Comparison of ENCODE assay signal across 16 mouse cellular contexts in the genomic region with DNA sequence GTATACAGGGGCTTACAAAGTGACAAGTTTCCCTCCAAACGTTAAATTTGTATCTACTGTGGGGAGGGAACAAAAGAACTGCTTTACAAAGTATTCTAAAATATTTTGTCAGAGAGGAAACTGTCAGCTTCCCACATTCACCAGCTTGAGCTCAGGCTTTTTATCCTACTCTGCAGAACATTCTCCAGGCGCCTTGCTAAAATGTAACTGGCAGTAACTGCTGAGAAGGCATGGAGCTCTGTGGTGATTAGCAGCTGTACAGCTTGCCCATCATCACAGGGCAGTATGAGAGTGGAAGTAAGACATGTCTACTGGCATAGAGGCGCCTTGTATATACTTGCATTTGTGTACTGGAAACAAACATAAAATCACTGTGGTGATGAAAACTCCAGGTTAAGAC.
DNase-seq lines count a peak whose midpoint lies in the region; ATAC-seq and TF ChIP-seq lines count a peak whose summit lies in the region.
"Had no signal": no experiment of that assay in that cellular context is flagged by ENCODE, and none has a peak within 500 bp of the region (broad histone marks: within the 10 kb centered on the region; RNA-seq: fewer than 3 reads in every experiment).

No protein-coding gene starts in this region.

- no peaks in the 10 kb centered on the region for H3K27me3 ChIP-seq in heart, embryonic 10.5 days (ENCODE audit: insufficient read depth, poor library complexity, severe bottlenecking)
- no peaks in the 10 kb centered on the region for H3K27me3 ChIP-seq in kidney, embryonic 14.5 days (ENCODE audit: control insufficient read depth, insufficient read depth, low read length)
- no peaks in the 10 kb centered on the region for H3K27me3 ChIP-seq in midbrain, embryonic 14.5 days (ENCODE audit: control insufficient read depth, insufficient read depth, low read length)
- H3K27me3 ChIP-seq in midbrain, postnatal 0 days (ENCODE audit: insufficient read depth, low read length): no peaks in the 10 kb centered on the region
- no peaks in the 10 kb centered on the region for H3K27me3 ChIP-seq in stomach, embryonic 15.5 days (replicated peaks)
- H3K27me3 ChIP-seq: hindbrain, embryonic 15.5 days; liver, embryonic 12.5 days; midbrain, embryonic 15.5 days had no signal

- no peak overlapping the region for H3K4me2 ChIP-seq in kidney, embryonic 14.5 days (replicated peaks; ENCODE audit: low read depth, low read length)
- H3K4me2 ChIP-seq in midbrain, embryonic 14.5 days (ENCODE audit: low read length): no peak overlapping the region
- no peak overlapping the region for H3K4me2 ChIP-seq in midbrain, postnatal 0 days (ENCODE audit: low read depth, low read length, poor library complexity, severe bottlenecking)
- no peak overlapping the region for H3K4me2 ChIP-seq in stomach, embryonic 15.5 days
- H3K4me2 ChIP-seq: hindbrain, embryonic 15.5 days; liver, embryonic 12.5 days; midbrain, embryonic 15.5 days had no signal

- H3K27ac ChIP-seq in heart, embryonic 10.5 days: peak overlapping the region; percentile 62; the same call in 1 of the 2 replicates
- H3K27ac ChIP-seq in kidney, embryonic 14.5 days (ENCODE audit: low read depth, low read length): no peak overlapping the region
- no peak overlapping the region for H3K27ac ChIP-seq in midbrain, embryonic 14.5 days (replicated peaks; ENCODE audit: low read depth, low read length)
- H3K27ac ChIP-seq in midbrain, postnatal 0 days (ENCODE audit: low read depth, low read length): no peak overlapping the region
- peak overlapping the region; percentile 75 for H3K27ac ChIP-seq in stomach, embryonic 15.5 days
- H3K27ac ChIP-seq: hindbrain, embryonic 15.5 days; kidney, postnatal 0 days; liver, embryonic 12.5 days; midbrain, embryonic 15.5 days had no signal

- no peak overlapping the region for H3K4me3 ChIP-seq in heart, embryonic 10.5 days
- H3K4me3 ChIP-seq in kidney, embryonic 14.5 days (ENCODE audit: low read length): no peak overlapping the region
- H3K4me3 ChIP-seq in midbrain, embryonic 14.5 days (replicated peaks; ENCODE audit: low read depth, low read length): no peak overlapping the region
- H3K4me3 ChIP-seq in midbrain, postnatal 0 days (ENCODE audit: low read depth, low read length): no peak overlapping the region
- no peak overlapping the region for H3K4me3 ChIP-seq in stomach, embryonic 15.5 days (replicated peaks)
- H3K4me3 ChIP-seq: hindbrain, embryonic 15.5 days; liver, embryonic 12.5 days; midbrain, embryonic 15.5 days had no signal

- H3K9ac ChIP-seq in kidney, embryonic 14.5 days (ENCODE audit: low read depth, low read length): no peak overlapping the region
- no peak overlapping the region for H3K9ac ChIP-seq in midbrain, embryonic 14.5 days (replicated peaks; ENCODE audit: low read length)
- no peak overlapping the region for H3K9ac ChIP-seq in midbrain, postnatal 0 days (replicated peaks; ENCODE audit: low read length, poor library complexity, severe bottlenecking)
- H3K9ac ChIP-seq in stomach, embryonic 15.5 days: no peak overlapping the region
- H3K9ac ChIP-seq: hindbrain, embryonic 15.5 days; liver, embryonic 12.5 days; midbrain, embryonic 15.5 days had no signal

- H3K4me1 ChIP-seq in heart, embryonic 10.5 days: peaks cover 39% of the 10 kb centered on the region
- H3K4me1 ChIP-seq in kidney, embryonic 14.5 days (ENCODE audit: control insufficient read depth, insufficient read depth, low read length): no peaks in the 10 kb centered on the region
- no peaks in the 10 kb centered on the region for H3K4me1 ChIP-seq in midbrain, embryonic 14.5 days (ENCODE audit: control insufficient read depth, insufficient read depth, low read length)
- no peaks in the 10 kb centered on the region for H3K4me1 ChIP-seq in midbrain, postnatal 0 days (ENCODE audit: insufficient read depth, low read length)
- no peaks in the 10 kb centered on the region for H3K4me1 ChIP-seq in stomach, embryonic 15.5 days

- no peak for ATAC-seq in kidney, embryonic 14.5 days (ENCODE audit: low FRiP score, low TSS enrichment)
- ATAC-seq in midbrain, embryonic 14.5 days (ENCODE audit: low FRiP score, low TSS enrichment): no peak
- ATAC-seq in midbrain, postnatal 0 days (ENCODE audit: low FRiP score): no peak
- ATAC-seq in stomach, embryonic 15.5 days (ENCODE audit: insufficient read depth, low FRiP score, low read depth): no peak
- ATAC-seq: liver, embryonic 12.5 days; midbrain, embryonic 15.5 days had no signal

- H3K9me3 ChIP-seq in heart, embryonic 10.5 days: no peaks in the 10 kb centered on the region
- H3K9me3 ChIP-seq in kidney, embryonic 14.5 days (ENCODE audit: control insufficient read depth, low read length): no peaks in the 10 kb centered on the region
- no peaks in the 10 kb centered on the region for H3K9me3 ChIP-seq in midbrain, embryonic 14.5 days (ENCODE audit: control insufficient read depth, low read length)
- no peaks in the 10 kb centered on the region for H3K9me3 ChIP-seq in midbrain, postnatal 0 days (ENCODE audit: low read length)
- H3K9me3 ChIP-seq in stomach, embryonic 15.5 days: no peaks in the 10 kb centered on the region
- H3K9me3 ChIP-seq: hindbrain, embryonic 15.5 days; liver, embryonic 12.5 days; midbrain, embryonic 15.5 days had no signal

- 28% methylated on average over 3 of the region's 3 CpGs for WGBS in heart, embryonic 10.5 days
- 50% methylated on average over 3 of the region's 3 CpGs for WGBS in kidney, embryonic 14.5 days
- 36% methylated on average over 3 of the region's 3 CpGs for WGBS in midbrain, embryonic 14.5 days
- WGBS in midbrain, postnatal 0 days: 35% methylated on average over 3 of the region's 3 CpGs
- WGBS in stomach, embryonic 15.5 days: 36% methylated on average over 3 of the region's 3 CpGs

- 0 out of 2 replicates have a peak, but pooled peaks cover 3% of the 10 kb centered on the region for H3K36me3 ChIP-seq in heart, embryonic 10.5 days
- H3K36me3 ChIP-seq in kidney, embryonic 14.5 days (ENCODE audit: control insufficient read depth, insufficient read depth, low read length): no peaks in the 10 kb centered on the region; the same call in 1 of the 2 replicates
- no peaks in the 10 kb centered on the region for H3K36me3 ChIP-seq in midbrain, embryonic 14.5 days (ENCODE audit: control insufficient read depth, insufficient read depth, low read length)
- peaks cover 37% of the 10 kb centered on the region for H3K36me3 ChIP-seq in midbrain, postnatal 0 days (ENCODE audit: insufficient read depth, low read length)
- peaks cover 7% of the 10 kb centered on the region; the same call in 1 of the 2 replicates for H3K36me3 ChIP-seq in stomach, embryonic 15.5 days
- H3K36me3 ChIP-seq: liver, embryonic 12.5 days; midbrain, embryonic 15.5 days had no signal

- DNase-seq in heart, embryonic 10.5 days (ENCODE audit: low spot score): no peak
- DNase-seq in heart, adult 11 months: no peak
- peak; percentile 35 for DNase-seq in kidney, postnatal 14 days
- DNase-seq in midbrain, embryonic 14.5 days: peak; percentile 31
- no peak for DNase-seq in midbrain, postnatal 0 days (ENCODE audit: low spot score)
- DNase-seq in spleen, adult 18-20 months: no peak
- DNase-seq: adrenal gland, adult 8-10 months; cerebellum, adult 2 months; gastrocnemius, postnatal 36 days; right cerebral cortex, postnatal 25 days had no signal

- no peak for TF ChIP-seq CTCF in midbrain, postnatal 0 days (IDR thresholded peaks at IDR 0.05)

Comparison
In these comparisons a context has a peak if more than half of its experiments do, and no peak if none do; other contexts are left out.
1. DNase-seq: peak in kidney, postnatal 14 days (single experiment) and midbrain, embryonic 14.5 days (single experiment); none in heart, embryonic 10.5 days (single experiment), heart, adult 11 months (single experiment), midbrain, postnatal 0 days (single experiment) and spleen, adult 18-20 months (0 of 2).
2. H3K27ac ChIP-seq: peak in heart, embryonic 10.5 days (single experiment) and stomach, embryonic 15.5 days (single experiment); none in kidney, embryonic 14.5 days (single experiment), midbrain, embryonic 14.5 days (single experiment) and midbrain, postnatal 0 days (single experiment).